Mouse (Mus musculus) MEL (cell line): ENCODE measurements around the gene Cox17.

Source experiments
- EP300 ChIP-seq, 2 experiments: IDR thresholded peaks; 2 replicates each; pipeline ENCODE4 v1.6.1; 2011; ENCODE audit warnings: improper control_type of control experiment in 2 of 2, low read length in 2 of 2, low read depth in 1 of 2, mild to moderate bottlenecking in 1 of 2
- SIN3A ChIP-seq: IDR thresholded peaks from 2 replicates; pipeline ENCODE4 v1.6.1; 2012; ENCODE audit warnings: low read length, improper control_type of control experiment, inconsistent platforms

GRCm38 (mm10) chr16:38358256-38358812, 11.5 kb downstream of the Cox17 start:
- TF ChIP-seq EP300 (IDR thresholded peaks at IDR 0.05; ENCODE audit: low read depth in 1 of 2, low read length in 2 of 2): no peak
- TF ChIP-seq SIN3A: no peak
